Mouse (Mus musculus): Measurements from ENCODE around the gene Hao2. TPM values are rescaled to one million over a fixed set of nuclear protein-coding genes. Genes with fewer than 3 reads are reported as not detected.

Gene Hao2
- polyA plus RNA-seq, 1 experiment from 2014 or later: 6.5 TPM

DNA sequence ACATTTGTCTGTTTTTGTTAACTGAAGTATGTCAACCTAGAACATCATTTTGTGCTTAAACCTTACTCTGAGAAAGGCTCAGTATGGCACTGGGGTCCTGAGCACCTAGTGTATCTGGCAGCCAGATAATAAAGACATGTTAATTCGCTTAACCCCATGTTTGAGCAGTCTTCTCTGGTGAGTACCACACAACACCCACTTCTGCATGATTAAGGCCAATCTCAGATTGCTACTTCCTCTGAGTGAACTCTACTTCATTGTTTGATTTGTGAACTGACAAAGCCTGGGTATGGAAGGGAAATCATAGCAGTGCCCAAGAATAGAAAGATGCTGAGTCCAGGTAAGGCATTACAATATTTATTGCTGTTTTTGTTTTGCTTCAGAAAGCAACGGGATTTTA, 41.2 kb downstream of the Hao2 start:
- no peaks in the 10 kb centered on the region for H3K9me3 ChIP-seq (replicated peaks; ENCODE audit: control insufficient read depth, low read length)
- no peak overlapping the region for H3K4me2 ChIP-seq (ENCODE audit: low read depth, low read length)
- no peaks in the 10 kb centered on the region for H3K36me3 ChIP-seq (ENCODE audit: control insufficient read depth, insufficient read depth, low read length)
- H3K27me3 ChIP-seq (ENCODE audit: control insufficient read depth, insufficient read depth, low read length): no peaks in the 10 kb centered on the region
- WGBS: 72% methylated on average over 2 of the region's 2 CpGs
- ATAC-seq (ENCODE audit: insufficient read depth, low FRiP score): no peak
- H3K27ac ChIP-seq (ENCODE audit: low read length): no peak overlapping the region
- no peak overlapping the region for H3K9ac ChIP-seq (ENCODE audit: low read length)
- no peaks in the 10 kb centered on the region for H3K4me1 ChIP-seq (ENCODE audit: control insufficient read depth, insufficient read depth, low read length)
- H3K4me3 ChIP-seq (replicated peaks; ENCODE audit: low read length): no peak overlapping the region

DNA sequence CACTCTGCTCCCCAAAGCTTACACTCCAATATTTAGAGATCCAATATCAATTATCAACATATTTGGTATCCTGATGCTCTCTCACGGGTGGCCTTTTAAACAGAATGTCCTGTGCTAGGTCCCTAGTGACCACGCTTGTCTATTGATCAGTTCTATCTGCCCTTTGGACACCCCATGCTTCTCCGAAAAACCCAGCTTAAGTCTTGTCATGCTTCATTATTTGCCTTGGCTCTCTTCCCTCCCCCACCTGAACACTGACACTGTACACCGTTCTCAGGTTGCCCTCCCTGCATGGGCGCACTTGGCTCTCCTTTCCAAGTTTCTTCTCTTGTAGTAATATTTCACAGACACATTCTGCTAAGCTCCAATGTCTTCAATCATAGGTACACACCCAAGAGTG, 42.8 kb downstream of the Hao2 start:
- Histone ChIP-seq H3K4me1 (ENCODE audit: control insufficient read depth, insufficient read depth, low read length) (no peaks in the 10 kb centered on the region), H3K9me3 (replicated peaks; ENCODE audit: control insufficient read depth, low read length) (no peaks in the 10 kb centered on the region), H3K9ac (ENCODE audit: low read length) (no peak overlapping the region), H3K4me2 (ENCODE audit: low read depth, low read length) (no peak overlapping the region), H3K36me3 (ENCODE audit: control insufficient read depth, insufficient read depth, low read length) (no peaks in the 10 kb centered on the region), H3K27ac (ENCODE audit: low read length) (no peak overlapping the region), H3K4me3 (replicated peaks; ENCODE audit: low read length) (no peak overlapping the region), H3K27me3 (ENCODE audit: control insufficient read depth, insufficient read depth, low read length) (no peaks in the 10 kb centered on the region)
- ATAC-seq (ENCODE audit: insufficient read depth, low FRiP score): no peak
- WGBS: 77% methylated on average over 5 of the region's 5 CpGs

DNA sequence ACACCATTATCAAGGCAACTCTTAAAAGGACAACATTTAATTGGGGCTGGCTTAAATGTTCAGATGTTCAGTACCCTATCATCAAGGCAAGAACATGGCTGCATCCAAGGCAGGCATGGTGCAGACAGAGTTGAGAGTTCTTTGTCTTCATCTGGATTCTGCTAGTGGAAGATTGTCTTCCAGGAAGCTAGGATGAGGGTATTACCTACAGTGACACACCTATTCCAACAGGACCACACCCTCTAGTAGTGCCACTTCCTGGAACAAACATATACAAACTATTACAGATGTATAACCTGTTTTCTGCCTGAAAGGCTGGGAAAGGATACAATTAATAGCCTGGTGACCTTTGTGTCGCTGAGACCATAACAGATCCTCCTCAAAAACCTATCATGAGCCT, 44.1 kb downstream of the Hao2 start:
- Histone ChIP-seq H3K27me3 (ENCODE audit: control insufficient read depth, insufficient read depth, low read length) (no peaks in the 10 kb centered on the region), H3K4me1 (ENCODE audit: control insufficient read depth, insufficient read depth, low read length) (no peaks in the 10 kb centered on the region), H3K27ac (ENCODE audit: low read length) (no peak overlapping the region), H3K4me3 (replicated peaks; ENCODE audit: low read length) (no peak overlapping the region), H3K36me3 (ENCODE audit: control insufficient read depth, insufficient read depth, low read length) (no peaks in the 10 kb centered on the region), H3K9me3 (replicated peaks; ENCODE audit: control insufficient read depth, low read length) (no peaks in the 10 kb centered on the region), H3K4me2 (ENCODE audit: low read depth, low read length) (no peak overlapping the region), H3K9ac (ENCODE audit: low read length) (no peak overlapping the region)
- ATAC-seq (ENCODE audit: insufficient read depth, low FRiP score): no peak
- WGBS: 72% methylated on average over 1 of the region's 1 CpGs

Other genes starting within 250 kb of the Hao2 start
- gene Hsd3b2, start 168.7 kb downstream of the Hao2 start, polyA plus RNA-seq (2015; fragmentation: Nextera tagmentation; extraction: Ambion mirVana): 0.15 TPM in 1 of 2 replicates, not detected in the other
- gene Hsd3b3, start 130.1 kb downstream of the Hao2 start, polyA plus RNA-seq (2015; fragmentation: Nextera tagmentation; extraction: Ambion mirVana): 2.2 and 2.8 TPM in 2 replicates
- gene Hsd3b6, start 78.8 kb downstream of the Hao2 start, polyA plus RNA-seq (2015; fragmentation: Nextera tagmentation; extraction: Ambion mirVana): 0.12 and 1.0 TPM in 2 replicates
- 0.97 and 6.9 TPM in 2 replicates for gene Hsd3b1, start 33.4 kb downstream of the Hao2 start, polyA plus RNA-seq (2015; fragmentation: Nextera tagmentation; extraction: Ambion mirVana)
- 8.2 and 8.5 TPM in 2 replicates for gene Wars2, start 247.8 kb upstream of the Hao2 start, polyA plus RNA-seq (2015; fragmentation: Nextera tagmentation; extraction: Ambion mirVana)

Data from stomach, embryonic 16.5 days (tissue).